ENCODE assay signal across 20 mouse cellular contexts in the genomic region with DNA sequence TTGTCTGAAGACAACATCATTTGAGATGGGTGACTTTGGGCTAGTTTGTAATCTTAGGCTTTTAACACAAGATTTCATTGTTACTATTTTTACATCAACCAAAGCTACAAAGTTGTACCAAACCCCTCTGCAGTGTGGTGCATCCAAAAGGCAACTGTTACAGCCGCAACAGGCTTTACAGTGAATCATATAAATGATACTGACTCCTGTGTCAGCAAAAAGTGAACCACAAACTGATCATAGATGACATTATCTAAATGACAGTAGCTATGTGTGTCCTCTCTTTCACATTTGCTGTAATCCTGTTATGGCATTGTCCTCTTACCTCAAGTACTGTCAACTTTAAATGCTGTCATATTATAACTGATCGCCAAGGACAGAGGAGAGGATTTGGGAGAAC.
"Had no signal": no experiment of that assay in that cellular context is flagged by ENCODE, and none has a peak within 500 bp of the region (broad histone marks: within the 10 kb centered on the region; RNA-seq: fewer than 3 reads in every experiment).

No protein-coding gene starts in this region.

- ATAC-seq: intestine, postnatal 0 days; lung, postnatal 0 days; midbrain, embryonic 15.5 days had no signal

- H3K9me3 ChIP-seq: limb, embryonic 13.5 days; midbrain, embryonic 12.5 days; midbrain, embryonic 15.5 days; neural tube, embryonic 12.5 days; neural tube, embryonic 15.5 days had no signal

- DNase-seq: kidney, adult 2 months; kidney, postnatal 10 days; kidney, postnatal 4 days; layer of hippocampus, adult 9-11 months; lung, embryonic 14.5 days; right cerebral cortex, postnatal 25 days; spleen, adult 18-20 months; thymus, adult 2 months; thymus, postnatal 25 days had no signal

- H3K4me1 ChIP-seq: kidney, embryonic 15.5 days had no signal

- H3K27ac ChIP-seq: kidney, embryonic 15.5 days; limb, embryonic 10.5 days; limb, embryonic 13.5 days; macrophage; midbrain, embryonic 12.5 days; midbrain, embryonic 15.5 days; neural tube, embryonic 12.5 days; neural tube, embryonic 15.5 days; stomach, postnatal 0 days had no signal

- H3K9ac ChIP-seq: kidney, embryonic 15.5 days; limb, embryonic 13.5 days; lung, embryonic 14.5 days; midbrain, embryonic 12.5 days; midbrain, embryonic 15.5 days; neural tube, embryonic 12.5 days; neural tube, embryonic 15.5 days had no signal

- H3K4me2 ChIP-seq: kidney, embryonic 15.5 days; limb, embryonic 13.5 days; lung, embryonic 14.5 days; midbrain, embryonic 12.5 days; midbrain, embryonic 15.5 days; neural tube, embryonic 12.5 days; neural tube, embryonic 15.5 days had no signal

- H3K36me3 ChIP-seq: kidney, embryonic 15.5 days; midbrain, embryonic 15.5 days; neural tube, embryonic 15.5 days had no signal

- H3K4me3 ChIP-seq: kidney, embryonic 15.5 days; limb, embryonic 10.5 days; limb, embryonic 13.5 days; midbrain, embryonic 12.5 days; midbrain, embryonic 15.5 days; neural tube, embryonic 12.5 days; neural tube, embryonic 15.5 days had no signal

- H3K27me3 ChIP-seq: kidney, embryonic 15.5 days; limb, embryonic 13.5 days; midbrain, embryonic 12.5 days; midbrain, embryonic 15.5 days; neural tube, embryonic 12.5 days; neural tube, embryonic 15.5 days had no signal
